Mouse (Mus musculus): ENCODE data around the gene Tmem240.

The Tmem240 gene

DNA sequence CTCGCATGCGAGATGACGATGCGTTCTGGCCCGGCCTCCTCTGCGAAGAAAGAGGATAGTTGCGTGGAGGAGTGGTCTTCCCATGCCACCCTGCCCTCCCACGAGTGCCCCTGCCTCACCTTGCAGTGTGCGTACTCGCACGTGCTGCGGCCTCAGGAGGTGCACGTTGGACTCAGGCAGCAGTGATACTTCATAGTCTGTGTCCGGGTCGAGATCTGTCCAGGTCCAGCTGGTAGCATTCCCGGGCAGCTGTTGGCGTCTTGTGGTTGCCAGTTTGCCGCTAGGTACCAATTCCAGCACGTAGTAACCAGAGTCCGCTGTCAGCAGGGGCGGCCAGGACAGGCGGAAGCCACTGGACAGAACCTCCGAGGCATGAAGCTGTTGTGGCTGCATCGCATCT, 36.0 kb downstream of the Tmem240 start:
- Histone ChIP-seq H3K27me3 (ENCODE audit: insufficient read depth, low read length) (peaks cover 68% of the 10 kb centered on the region), H3K4me1 (replicated peaks; ENCODE audit: low read depth, low read length) (peaks cover 42% of the 10 kb centered on the region), H3K4me3 (replicated peaks; ENCODE audit: low read length) (peak overlapping the region; percentile 81), H3K36me3 (ENCODE audit: insufficient read depth, low read length) (no peaks in the 10 kb centered on the region), H3K9me3 (ENCODE audit: low read length) (no peaks in the 10 kb centered on the region)
- TF ChIP-seq NANOG (IDR thresholded peaks at IDR 0.05; ENCODE audit: borderline replicate concordance, low read length): no peak
- TF ChIP-seq POU5F1 (IDR thresholded peaks at IDR 0.05; ENCODE audit: borderline replicate concordance, low read length): no peak
- TF ChIP-seq CTCF (conservative IDR thresholded peaks at IDR 0.05; ENCODE audit: low read length): no peak

DNA sequence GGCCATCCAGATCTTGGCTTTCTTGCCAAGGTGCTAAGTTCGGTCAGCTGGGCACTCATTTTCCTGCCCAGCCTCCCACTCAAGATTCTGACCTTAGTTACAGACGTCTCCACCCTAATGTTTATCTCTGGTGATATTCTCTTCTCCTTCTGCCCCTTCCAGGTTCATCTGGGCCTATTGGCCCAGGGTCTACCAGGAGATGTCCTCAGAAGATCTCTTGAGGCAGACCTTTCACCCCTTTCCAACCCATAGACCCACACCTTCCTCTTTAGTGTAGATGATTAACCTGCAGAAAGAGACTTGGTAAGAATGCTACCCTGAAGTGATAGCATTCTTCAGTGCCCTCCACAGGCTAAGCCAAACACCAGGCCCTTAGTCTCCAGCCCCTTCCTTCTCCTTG, 37.1 kb downstream of the Tmem240 start:
- TF ChIP-seq NANOG (IDR thresholded peaks at IDR 0.05; ENCODE audit: borderline replicate concordance, low read length) (no peak), CTCF (conservative IDR thresholded peaks at IDR 0.05; ENCODE audit: low read length) (no peak), POU5F1 (IDR thresholded peaks at IDR 0.05; ENCODE audit: borderline replicate concordance, low read length) (no peak)
- no peaks in the 10 kb centered on the region for H3K36me3 ChIP-seq (ENCODE audit: insufficient read depth, low read length)
- H3K27me3 ChIP-seq (ENCODE audit: insufficient read depth, low read length): peaks cover 76% of the 10 kb centered on the region
- no peaks in the 10 kb centered on the region for H3K9me3 ChIP-seq (ENCODE audit: low read length)
- peaks cover 52% of the 10 kb centered on the region for H3K4me1 ChIP-seq (replicated peaks; ENCODE audit: low read depth, low read length)
- H3K4me3 ChIP-seq (replicated peaks; ENCODE audit: low read length): no peak overlapping the region

DNA sequence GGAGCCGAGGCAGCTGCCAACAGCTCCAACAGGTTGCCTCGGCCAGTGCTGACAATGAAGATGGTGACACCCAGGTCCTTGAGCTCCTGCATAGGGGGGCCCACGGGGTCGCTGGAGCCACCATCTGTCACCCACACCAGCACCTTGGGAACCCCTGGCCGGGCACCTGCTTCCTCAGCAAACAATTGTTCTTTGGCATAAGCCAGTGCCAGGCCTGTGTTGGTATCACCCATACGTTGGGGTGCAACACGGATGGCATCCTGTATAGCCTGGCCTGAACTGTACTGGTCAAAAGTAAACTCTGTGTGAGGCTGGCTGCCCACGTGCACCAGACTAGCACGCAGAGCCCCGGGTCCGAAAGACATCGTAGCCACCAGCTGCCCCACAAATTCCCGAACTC, 38.2 kb downstream of the Tmem240 start:
- no peak overlapping the region for H3K4me3 ChIP-seq (replicated peaks; ENCODE audit: low read length)
- TF ChIP-seq CTCF (conservative IDR thresholded peaks at IDR 0.05; ENCODE audit: low read length) (no peak), NANOG (IDR thresholded peaks at IDR 0.05; ENCODE audit: borderline replicate concordance, low read length) (no peak), POU5F1 (IDR thresholded peaks at IDR 0.05; ENCODE audit: borderline replicate concordance, low read length) (no peak)
- H3K27me3 ChIP-seq (ENCODE audit: insufficient read depth, low read length): peaks cover 80% of the 10 kb centered on the region
- no peaks in the 10 kb centered on the region for H3K9me3 ChIP-seq (ENCODE audit: low read length)
- peaks cover 62% of the 10 kb centered on the region for H3K4me1 ChIP-seq (replicated peaks; ENCODE audit: low read depth, low read length)
- H3K36me3 ChIP-seq (ENCODE audit: insufficient read depth, low read length): no peaks in the 10 kb centered on the region

DNA sequence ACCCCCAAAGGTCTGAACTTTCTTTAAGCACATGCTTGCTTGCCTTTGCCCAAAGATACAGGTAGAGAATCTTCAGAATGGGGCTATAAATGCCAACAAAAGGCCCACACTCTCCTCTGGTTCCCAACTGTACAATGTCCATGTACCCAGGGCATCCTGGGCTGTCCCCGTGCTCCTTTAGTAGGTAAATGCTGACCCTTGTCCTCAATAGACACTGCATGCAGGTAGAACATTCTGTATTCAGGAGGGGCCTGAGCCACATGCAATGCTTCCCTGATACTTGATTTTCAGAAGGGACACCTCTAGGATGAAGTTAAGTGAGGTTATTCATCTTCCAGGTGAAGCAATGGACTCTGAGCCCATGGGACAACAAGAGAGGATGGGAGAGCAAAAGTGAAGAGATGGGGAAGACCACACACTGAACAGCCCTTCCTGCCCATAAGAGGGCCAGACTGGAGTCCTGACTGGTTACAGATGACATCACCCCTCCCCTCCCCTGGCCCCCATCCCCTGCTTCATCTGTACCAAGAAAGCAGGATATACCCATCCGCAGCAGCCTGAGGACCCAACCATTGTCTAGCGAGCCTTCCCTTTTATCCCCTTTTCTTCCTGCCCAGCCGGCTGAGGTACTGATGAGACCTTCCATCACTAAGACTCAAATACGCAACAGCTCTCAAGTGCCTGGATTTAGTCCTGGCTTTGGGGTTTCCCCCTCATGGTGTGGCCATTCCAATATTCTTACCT, 38.9 kb downstream of the Tmem240 start:
- H3K4me1 ChIP-seq (replicated peaks; ENCODE audit: low read depth, low read length): peaks cover 62% of the 10 kb centered on the region
- peaks cover 79% of the 10 kb centered on the region for H3K27me3 ChIP-seq (ENCODE audit: insufficient read depth, low read length)
- peak overlapping the region; percentile 76 for H3K4me3 ChIP-seq (replicated peaks; ENCODE audit: low read length)
- no peaks in the 10 kb centered on the region for H3K36me3 ChIP-seq (ENCODE audit: insufficient read depth, low read length)
- H3K9me3 ChIP-seq (ENCODE audit: low read length): no peaks in the 10 kb centered on the region
- no peak for TF ChIP-seq CTCF (conservative IDR thresholded peaks at IDR 0.05; ENCODE audit: low read length)
- TF ChIP-seq POU5F1 (IDR thresholded peaks at IDR 0.05; ENCODE audit: borderline replicate concordance, low read length): no peak
- TF ChIP-seq NANOG (IDR thresholded peaks at IDR 0.05; ENCODE audit: borderline replicate concordance, low read length): no peak

DNA sequence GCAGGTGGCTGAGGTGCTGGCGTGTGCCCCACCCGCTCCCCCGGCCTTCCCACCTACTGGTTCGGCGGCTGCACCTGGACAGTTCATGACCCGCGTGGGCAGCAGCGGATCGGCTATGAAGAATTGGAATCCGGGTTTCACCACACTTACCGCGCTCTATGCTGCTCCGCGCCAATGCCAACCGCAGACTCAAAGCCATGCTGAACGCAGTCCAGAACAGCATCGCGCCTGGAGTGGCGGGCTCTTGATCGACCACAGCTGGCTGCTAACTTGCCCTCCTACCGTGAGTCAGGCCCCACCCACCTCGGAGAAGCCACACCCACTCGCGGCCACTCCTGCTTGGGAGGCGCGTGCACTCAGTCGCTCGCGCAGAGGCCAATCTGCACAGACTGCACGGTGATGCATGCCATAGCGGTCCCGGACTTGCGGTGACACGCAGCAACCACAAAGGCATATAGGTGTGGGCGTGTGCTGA, 39.7 kb downstream of the Tmem240 start, which contains the start of gene Vwa1:
TSS of gene Vwa1 (minus strand) at position 419 of the 475 bp plus-strand sequence.
- Histone ChIP-seq H3K9me3 (ENCODE audit: low read length) (no peaks in the 10 kb centered on the region), H3K36me3 (ENCODE audit: insufficient read depth, low read length) (no peaks in the 10 kb centered on the region), H3K4me1 (replicated peaks; ENCODE audit: low read depth, low read length) (peaks cover 63% of the 10 kb centered on the region), H3K4me3 (replicated peaks; ENCODE audit: low read length) (peak within 1 kb of the TSS; percentile 76), H3K27me3 (ENCODE audit: insufficient read depth, low read length) (peaks cover 75% of the 10 kb centered on the region)
- TF ChIP-seq POU5F1 (IDR thresholded peaks at IDR 0.05; ENCODE audit: borderline replicate concordance, low read length): no peak
- peak; percentile 31; the same call in 1 of the 2 replicates for TF ChIP-seq NANOG (IDR thresholded peaks at IDR 0.05; ENCODE audit: borderline replicate concordance, low read length)
- TF ChIP-seq CTCF (conservative IDR thresholded peaks at IDR 0.05; ENCODE audit: low read length): no peak

DNA sequence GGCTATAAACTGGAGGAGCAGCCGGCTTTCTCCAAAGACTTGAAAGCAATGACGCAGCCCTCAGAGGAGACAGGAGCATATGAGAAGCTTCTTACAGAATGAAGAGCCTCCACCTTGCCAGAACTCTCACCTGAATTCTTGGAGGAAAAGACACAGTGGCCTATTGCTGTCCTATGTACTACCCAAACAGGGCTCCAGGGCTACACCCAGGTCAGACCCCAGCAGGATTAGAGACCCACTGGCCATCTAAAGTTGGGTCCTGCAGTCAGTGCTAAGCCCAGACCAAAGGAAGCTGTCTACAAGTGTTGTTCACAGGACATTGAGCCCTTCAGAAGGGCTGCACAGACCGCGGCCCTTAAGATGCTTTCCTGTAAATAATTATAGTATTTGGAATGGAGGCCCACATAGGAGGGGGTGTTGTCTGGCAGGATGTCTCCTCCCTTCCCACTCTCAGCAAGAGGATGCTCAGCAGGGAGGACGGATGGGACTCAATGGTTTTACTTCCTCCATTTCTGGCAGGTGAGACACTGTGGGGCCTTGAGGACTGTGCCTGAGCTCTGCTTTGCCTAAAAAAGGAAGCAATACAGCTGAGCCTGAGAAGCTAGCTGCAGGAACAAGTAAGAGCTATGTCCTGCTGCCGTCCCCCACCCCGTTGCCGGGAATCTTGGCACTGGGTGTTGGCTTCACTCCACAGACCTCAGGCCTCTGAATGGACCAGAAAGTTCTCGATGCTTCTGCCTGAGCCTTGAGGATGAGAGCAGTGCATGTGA, 40.6 kb downstream of the Tmem240 start:
- H3K36me3 ChIP-seq (ENCODE audit: insufficient read depth, low read length): no peaks in the 10 kb centered on the region
- peaks cover 68% of the 10 kb centered on the region for H3K27me3 ChIP-seq (ENCODE audit: insufficient read depth, low read length)
- peak overlapping the region; percentile 76 for H3K4me3 ChIP-seq (replicated peaks; ENCODE audit: low read length)
- H3K9me3 ChIP-seq (ENCODE audit: low read length): no peaks in the 10 kb centered on the region
- peaks cover 55% of the 10 kb centered on the region for H3K4me1 ChIP-seq (replicated peaks; ENCODE audit: low read depth, low read length)
- TF ChIP-seq CTCF (conservative IDR thresholded peaks at IDR 0.05; ENCODE audit: low read length): no peak
- TF ChIP-seq NANOG (IDR thresholded peaks at IDR 0.05; ENCODE audit: borderline replicate concordance, low read length): no peak
- TF ChIP-seq POU5F1 (IDR thresholded peaks at IDR 0.05; ENCODE audit: borderline replicate concordance, low read length): no peak

DNA sequence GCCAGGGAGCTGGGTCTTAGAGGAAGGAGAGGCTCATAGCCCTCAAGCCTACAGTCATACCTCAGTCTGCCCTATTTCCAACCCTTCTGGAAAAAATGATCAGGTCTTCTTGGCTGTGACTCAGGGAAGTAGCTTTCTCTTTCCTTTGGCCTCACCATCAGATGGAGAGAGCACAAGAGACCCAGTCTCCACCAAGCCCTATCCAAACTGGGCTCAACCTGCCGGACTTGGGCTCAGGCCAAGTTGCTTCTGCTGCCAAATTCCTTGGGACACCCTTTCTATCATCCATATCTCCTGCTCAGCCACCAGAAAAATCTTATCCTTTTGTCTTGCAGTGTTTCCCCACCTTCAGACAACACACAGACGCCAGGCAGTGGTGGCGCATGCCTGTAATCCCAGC, 41.3 kb downstream of the Tmem240 start:
- H3K4me3 ChIP-seq (replicated peaks; ENCODE audit: low read length): peak overlapping the region; percentile 76; the same call in 1 of the 2 replicates
- H3K9me3 ChIP-seq (ENCODE audit: low read length): no peaks in the 10 kb centered on the region
- no peaks in the 10 kb centered on the region for H3K36me3 ChIP-seq (ENCODE audit: insufficient read depth, low read length)
- TF ChIP-seq CTCF (conservative IDR thresholded peaks at IDR 0.05; ENCODE audit: low read length): no peak
- no peak for TF ChIP-seq NANOG (IDR thresholded peaks at IDR 0.05; ENCODE audit: borderline replicate concordance, low read length)
- no peak for TF ChIP-seq POU5F1 (IDR thresholded peaks at IDR 0.05; ENCODE audit: borderline replicate concordance, low read length)
- H3K4me1 ChIP-seq (replicated peaks; ENCODE audit: low read depth, low read length): peaks cover 53% of the 10 kb centered on the region
- H3K27me3 ChIP-seq (ENCODE audit: insufficient read depth, low read length): peaks cover 65% of the 10 kb centered on the region

DNA sequence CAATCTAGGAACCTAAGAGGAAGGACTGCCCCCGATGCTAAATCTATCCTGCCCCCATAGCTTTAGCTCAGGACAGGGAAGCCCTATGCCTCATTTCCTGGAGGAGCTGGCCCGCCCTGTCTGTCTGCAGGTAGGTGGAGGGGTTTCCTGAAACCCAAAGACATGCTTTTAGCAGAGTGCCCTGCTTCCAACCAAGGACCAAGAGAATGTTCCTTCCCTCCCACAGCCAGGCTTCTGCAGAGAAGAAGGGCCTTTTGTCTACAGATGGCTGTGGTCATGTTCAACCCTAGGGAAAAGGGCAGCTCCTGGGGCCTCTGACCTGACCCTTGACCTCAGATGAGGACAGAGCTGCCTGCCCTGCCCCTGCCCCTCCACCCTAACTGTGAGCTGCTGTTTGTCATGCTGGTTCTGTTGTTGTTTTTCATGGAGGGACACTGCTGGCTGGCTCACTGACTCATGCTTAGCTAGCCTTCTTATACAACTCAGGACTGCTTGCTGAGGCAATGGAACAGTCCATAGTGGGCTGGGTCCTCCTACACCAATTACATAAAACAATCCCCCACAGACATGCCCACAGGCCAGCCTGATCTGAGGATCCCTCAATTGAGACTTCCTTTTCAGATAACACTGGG, 42.2 kb downstream of the Tmem240 start:
- Histone ChIP-seq H3K4me3 (replicated peaks; ENCODE audit: low read length) (peak overlapping the region; percentile 21; the same call in 1 of the 2 replicates), H3K27me3 (ENCODE audit: insufficient read depth, low read length) (peaks cover 56% of the 10 kb centered on the region), H3K36me3 (ENCODE audit: insufficient read depth, low read length) (no peaks in the 10 kb centered on the region), H3K4me1 (replicated peaks; ENCODE audit: low read depth, low read length) (peaks cover 57% of the 10 kb centered on the region), H3K9me3 (ENCODE audit: low read length) (no peaks in the 10 kb centered on the region)
- TF ChIP-seq NANOG (IDR thresholded peaks at IDR 0.05; ENCODE audit: borderline replicate concordance, low read length) (no peak), POU5F1 (IDR thresholded peaks at IDR 0.05; ENCODE audit: borderline replicate concordance, low read length) (no peak)

Measured in E14TG2a.4 (cell line).